Mouse (Mus musculus): ENCODE data around the gene Tfg. TPM values are rescaled to one million over a fixed set of nuclear protein-coding genes. Genes with fewer than 3 reads are reported as not detected.

The Tfg gene
- 24.5 TPM for total RNA-seq (2023)

GRCm38 (mm10) chr16:56717224-56718200 lies at the start of gene Tfg:
TSS of gene Tfg (minus strand) at chr16:56717450.

Other genes starting within 250 kb of the Tfg start
- gene Abi3bp, start 239.6 kb downstream of the Tfg start, total RNA-seq (2023): not detected
- 0.24 TPM for gene Adgrg7, start 78.4 kb upstream of the Tfg start, total RNA-seq (2023)
- gene Tmem45a, start 168.7 kb upstream of the Tfg start, total RNA-seq (2023): not detected
- not detected for gene Lnp1, start 210.6 kb upstream of the Tfg start, total RNA-seq (2023)